Mouse (Mus musculus) testis, adult 2 months (tissue): ENCODE data around the gene Htr1d. TPM values are rescaled to one million over a fixed set of nuclear protein-coding genes. Genes with fewer than 3 reads are reported as not detected.

Source experiments
- H3K27ac ChIP-seq: fragments of 200-500 bp; 2 replicates; pipeline ENCODE4 v1.5.1; 2012; ENCODE audit warnings: low read depth, low read length; ENCODE audit not compliant: control insufficient read depth, insufficient read depth
- H3K27me3 ChIP-seq: fragments of 200-500 bp; 2 replicates; pipeline ENCODE4 v1.6.1; 2012; ENCODE audit warnings: mild to moderate bottlenecking, low read length, moderate library complexity; ENCODE audit not compliant: control insufficient read depth, insufficient read depth
- H3K36me3 ChIP-seq: fragments of 200-500 bp; 2 replicates; pipeline ENCODE4 v1.6.1; 2012; ENCODE audit warnings: mild to moderate bottlenecking, low read length; ENCODE audit not compliant: control insufficient read depth, insufficient read depth
- H3K4me1 ChIP-seq: fragments of 200-500 bp; 2 replicates; pipeline ENCODE4 v1.6.1; 2012; ENCODE audit warnings: low read length; ENCODE audit not compliant: control insufficient read depth, insufficient read depth
- H3K4me3 ChIP-seq: fragments of 200-500 bp; 2 replicates; pipeline ENCODE4 v1.5.1; 2012; ENCODE audit warnings: low read depth, mild to moderate bottlenecking, low read length, moderate library complexity, mixed read lengths; ENCODE audit not compliant: control insufficient read depth
- CTCF ChIP-seq: fragments of 200-500 bp; IDR thresholded peaks from 2 replicates; pipeline ENCODE4 v1.5.1; 2012; ENCODE audit warnings: low read depth, mild to moderate bottlenecking, inconsistent platforms, low read length, moderate library complexity; ENCODE audit not compliant: control insufficient read depth, insufficient read depth, insufficient replicate concordance
- POLR2A ChIP-seq: fragments of 200-500 bp; IDR thresholded peaks from 2 replicates; pipeline ENCODE4 v1.6.1; 2012; ENCODE audit warnings: low read depth, mild to moderate bottlenecking, inconsistent platforms, low read length, moderate library complexity; ENCODE audit not compliant: control insufficient read depth
- polyA plus RNA-seq: library from polyadenylated mRNA; depleted of rRNA; stranded (reverse); fragments of >200 nt; gene quantifications from 2 replicates; pipeline ENCODE4 v1.2.3, GENCODE M21; 2012; rRNA removed

The Htr1d gene
- 0.15 and 0.30 TPM in 2 replicates for polyA plus RNA-seq

DNA sequence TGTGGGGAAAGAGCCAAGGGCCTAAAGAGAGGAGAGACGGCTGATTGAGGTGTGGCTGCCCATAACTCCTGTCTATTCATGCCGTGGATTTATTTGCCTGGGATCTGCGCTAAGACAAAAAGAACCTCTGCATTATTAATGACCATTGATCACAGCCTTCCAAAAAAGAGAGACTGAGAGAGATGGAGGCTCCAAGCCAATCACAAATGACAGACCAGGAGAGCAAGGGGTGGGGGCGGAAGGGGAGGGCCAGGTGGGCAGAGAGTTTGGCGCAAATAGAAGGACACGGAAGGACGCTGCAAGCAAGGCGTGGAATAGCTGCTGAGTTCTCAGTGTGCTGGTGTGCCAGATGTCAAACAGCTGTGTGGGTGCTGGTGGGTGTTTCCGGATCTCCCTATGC, at the start of gene Htr1d:
TSS of gene Htr1d (plus strand) at position 301 of the 400 bp plus-strand sequence.
- Histone ChIP-seq H3K4me1 (peaks cover 7% of the 10 kb centered on the region), H3K27ac (no peak within 1 kb of the TSS), H3K36me3 (no peaks in the 10 kb centered on the region), H3K4me3 (peak within 1 kb of the TSS; percentile 16), H3K27me3 (no peaks in the 10 kb centered on the region; the same call in 1 of the 2 replicates)
- TF ChIP-seq CTCF (no peak), POLR2A (no peak)

DNA sequence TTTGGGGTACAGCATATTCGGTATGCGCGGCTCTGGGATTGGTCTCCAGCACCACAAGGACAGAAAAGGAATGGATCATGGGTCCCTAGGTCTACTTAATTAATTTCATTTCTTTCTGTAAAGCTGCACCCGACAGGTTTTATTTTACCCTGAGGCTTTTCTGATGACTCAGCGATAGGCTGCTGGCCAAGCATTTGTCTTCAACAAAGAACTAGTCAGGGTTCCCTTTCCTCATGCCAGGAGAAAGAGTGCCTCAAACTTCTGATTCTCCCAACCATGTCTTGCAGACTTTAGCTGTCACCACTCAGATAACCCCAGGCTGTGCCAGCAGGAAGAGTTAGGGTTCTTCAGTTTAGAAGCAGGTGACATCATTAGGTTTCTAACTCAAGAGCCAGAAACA, 46.3 kb upstream of the Htr1d start:
- Histone ChIP-seq H3K36me3 (no peaks in the 10 kb centered on the region), H3K27ac (no peak overlapping the region), H3K4me3 (no peak overlapping the region), H3K4me1 (no peaks in the 10 kb centered on the region; the same call in 1 of the 2 replicates), H3K27me3 (no peaks in the 10 kb centered on the region)
- TF ChIP-seq CTCF (no peak), POLR2A (no peak)

DNA sequence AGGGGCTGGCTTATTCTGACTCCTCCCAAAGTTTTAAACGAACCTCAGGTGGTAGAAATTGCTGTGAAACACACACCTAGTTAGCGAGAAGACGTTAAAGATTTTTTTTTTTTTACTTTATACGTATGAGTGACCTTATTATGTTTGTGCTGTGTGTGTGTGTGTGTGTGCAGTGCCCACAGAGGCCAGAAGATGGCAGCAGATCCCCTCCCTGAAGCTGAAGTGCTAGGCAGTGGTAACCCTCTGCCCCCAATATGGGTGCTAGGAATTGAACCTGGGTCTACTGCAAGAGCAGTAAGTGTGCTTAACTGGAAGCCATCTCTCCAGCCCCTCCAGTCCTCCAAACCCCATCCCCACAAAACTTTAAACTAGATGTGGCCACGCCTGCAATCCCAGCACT, 40.3 kb upstream of the Htr1d start:
- Histone ChIP-seq H3K4me3 (no peak overlapping the region), H3K4me1 (no peaks in the 10 kb centered on the region; the same call in 1 of the 2 replicates), H3K27me3 (no peaks in the 10 kb centered on the region), H3K36me3 (no peaks in the 10 kb centered on the region), H3K27ac (no peak overlapping the region)
- TF ChIP-seq CTCF = peak; percentile 70; the same call in 1 of the 2 replicates
- TF ChIP-seq POLR2A = no peak

DNA sequence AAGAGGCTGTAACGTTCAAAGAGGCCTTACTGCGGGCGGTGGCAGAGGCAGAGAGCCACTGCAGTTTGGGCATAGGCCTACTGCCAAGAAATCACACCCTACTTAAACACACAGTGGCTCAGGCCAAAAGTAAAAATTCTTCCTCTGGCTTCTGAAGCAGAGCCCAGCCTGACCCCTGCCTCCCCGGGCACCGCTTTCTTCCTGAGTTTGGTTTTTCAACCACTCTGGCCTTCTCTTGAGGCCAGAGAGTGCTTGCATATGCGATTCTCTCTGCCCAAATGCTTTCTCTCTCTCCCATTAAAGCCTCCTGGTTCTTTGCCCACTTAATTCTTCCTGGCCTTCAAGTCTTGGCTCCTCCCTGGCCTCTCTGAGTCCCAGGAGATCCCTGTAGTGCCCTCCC, 39.5 kb upstream of the Htr1d start:
- Histone ChIP-seq H3K27me3 (no peaks in the 10 kb centered on the region), H3K4me1 (no peaks in the 10 kb centered on the region; the same call in 1 of the 2 replicates), H3K4me3 (no peak overlapping the region), H3K36me3 (no peaks in the 10 kb centered on the region), H3K27ac (no peak overlapping the region)
- no peak for TF ChIP-seq POLR2A

DNA sequence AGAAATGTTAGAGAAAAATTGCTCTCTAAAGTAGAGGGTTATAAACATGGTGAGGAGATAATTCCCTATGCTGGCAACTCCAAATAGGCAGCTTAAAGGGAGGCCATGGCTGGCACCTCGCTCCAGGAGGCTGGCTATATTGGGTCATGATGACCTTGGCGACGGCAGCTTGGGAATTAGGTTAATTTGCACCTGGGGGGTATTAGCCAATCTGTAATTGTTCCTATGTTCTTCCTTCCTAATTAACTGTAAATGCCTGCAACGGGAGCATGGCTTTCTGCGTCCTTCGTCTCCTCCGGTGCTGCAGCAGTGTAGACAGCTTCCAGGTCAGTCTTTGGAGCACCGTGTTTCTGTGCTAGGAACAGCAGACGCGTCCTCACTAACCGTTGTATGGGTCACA, 36.1 kb upstream of the Htr1d start:
- Histone ChIP-seq H3K36me3 (no peaks in the 10 kb centered on the region), H3K27me3 (no peaks in the 10 kb centered on the region), H3K4me1 (no peaks in the 10 kb centered on the region), H3K4me3 (no peak overlapping the region), H3K27ac (no peak overlapping the region)
- TF ChIP-seq CTCF = no peak
- TF ChIP-seq POLR2A = no peak

DNA sequence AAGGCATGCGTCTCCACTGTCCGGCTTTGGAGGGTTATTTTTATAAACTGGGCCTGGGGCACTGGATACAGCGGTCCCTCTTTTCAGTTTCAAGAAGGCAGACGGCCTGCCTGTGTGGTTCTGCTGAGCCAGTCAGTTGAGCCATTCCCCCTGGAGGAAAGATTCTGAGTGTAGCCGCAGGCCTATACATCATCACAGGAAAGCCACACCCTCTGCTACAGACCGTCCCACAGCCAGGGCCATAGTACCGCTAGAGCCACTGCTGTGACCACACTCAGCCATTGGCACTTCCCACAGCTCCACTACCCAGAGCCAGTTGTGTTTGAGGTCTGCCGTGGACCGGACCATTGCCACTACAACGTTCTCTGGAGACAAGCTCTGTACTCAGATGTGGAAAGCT, 21.5 kb upstream of the Htr1d start:
- Histone ChIP-seq H3K4me1 (no peaks in the 10 kb centered on the region), H3K27ac (no peak overlapping the region), H3K4me3 (no peak overlapping the region), H3K27me3 (no peaks in the 10 kb centered on the region), H3K36me3 (no peaks in the 10 kb centered on the region)
- TF ChIP-seq POLR2A (no peak), CTCF (no peak)

DNA sequence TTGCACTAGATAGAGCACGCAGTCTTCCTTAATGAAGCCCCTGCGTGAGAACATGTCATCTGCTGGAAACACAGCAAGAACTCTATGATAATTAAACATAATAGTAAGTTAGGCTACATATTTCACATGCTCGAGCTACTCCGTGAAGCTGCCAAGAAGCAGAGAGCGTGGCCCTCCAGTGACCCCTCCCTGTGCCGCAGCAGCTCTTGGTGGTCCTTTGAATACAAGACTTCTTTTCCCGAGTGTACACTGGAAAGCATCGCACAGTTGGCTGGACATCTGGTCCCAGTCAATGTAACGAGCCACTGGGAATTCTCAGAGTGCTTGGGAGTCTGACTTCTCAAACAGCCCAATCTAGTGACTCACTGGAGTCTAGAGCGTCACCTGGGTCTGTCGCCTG, 15.5 kb upstream of the Htr1d start:
- no peaks in the 10 kb centered on the region for H3K36me3 ChIP-seq
- H3K4me1 ChIP-seq = no peaks in the 10 kb centered on the region
- H3K4me3 ChIP-seq = no peak overlapping the region
- H3K27ac ChIP-seq = no peak overlapping the region
- TF ChIP-seq CTCF (no peak), POLR2A (no peak)
- H3K27me3 ChIP-seq = no peaks in the 10 kb centered on the region

DNA sequence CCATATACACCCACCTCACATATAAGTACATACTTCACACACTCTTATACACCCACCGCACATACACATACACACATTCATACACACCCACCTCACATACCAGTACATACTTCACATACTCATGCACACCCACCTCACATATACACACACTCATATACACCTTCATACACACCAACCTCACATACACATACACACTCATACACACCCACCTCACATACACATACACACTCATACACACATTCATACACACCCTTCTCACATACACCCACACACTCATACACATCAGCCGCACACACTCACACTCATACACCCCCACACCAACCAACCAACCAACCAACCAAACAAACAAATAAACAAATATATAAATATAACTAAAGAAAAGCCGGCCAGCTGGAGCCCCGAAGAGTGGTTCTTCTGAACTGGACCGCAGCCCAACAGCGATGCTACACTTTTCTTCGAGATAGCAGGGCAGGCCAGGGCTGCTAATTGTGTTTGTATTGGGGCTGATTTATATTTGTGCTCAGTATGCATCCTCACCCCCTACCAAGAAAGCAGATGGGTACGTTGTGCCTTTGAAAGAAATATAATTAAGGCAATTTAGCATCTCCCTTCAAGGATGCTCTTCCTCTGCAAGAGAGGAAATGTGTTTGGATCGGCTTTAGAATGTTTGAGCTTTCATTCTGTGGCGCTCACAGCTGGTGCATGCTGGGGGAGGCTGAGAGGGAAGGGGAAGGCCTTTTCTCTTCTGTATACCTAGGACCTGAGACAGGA, 11.1 kb upstream of the Htr1d start:
- no peaks in the 10 kb centered on the region for H3K27me3 ChIP-seq
- H3K4me1 ChIP-seq = no peaks in the 10 kb centered on the region
- H3K4me3 ChIP-seq = no peak overlapping the region
- H3K36me3 ChIP-seq = no peaks in the 10 kb centered on the region
- no peak overlapping the region for H3K27ac ChIP-seq
- TF ChIP-seq CTCF = no peak
- TF ChIP-seq POLR2A = no peak
